Mouse (Mus musculus): Measurements from ENCODE around the gene Chrna4. TPM values are rescaled to one million over a fixed set of nuclear protein-coding genes. Genes with fewer than 3 reads are reported as not detected.

Chrna4 gene
- polyA plus RNA-seq, 1 experiment from 2014 or later = 41.2 TPM

GRCm38 (mm10) chr2:181071706-181072402 lies 28.5 kb upstream of the Chrna4 start:
- H3K9ac ChIP-seq (ENCODE audit: low read length) = no peak overlapping the region
- no peaks in the 10 kb centered on the region for H3K4me1 ChIP-seq (ENCODE audit: control insufficient read depth, insufficient read depth, low read length)
- 61% methylated on average over 7 of the region's 7 CpGs for WGBS
- no peak overlapping the region for H3K27ac ChIP-seq (ENCODE audit: low read depth, low read length)
- no peaks in the 10 kb centered on the region for H3K9me3 ChIP-seq (ENCODE audit: control insufficient read depth, low read length)
- no peaks in the 10 kb centered on the region for H3K27me3 ChIP-seq (ENCODE audit: control insufficient read depth, insufficient read depth, low read length)
- no peak overlapping the region for H3K4me2 ChIP-seq
- no peaks in the 10 kb centered on the region for H3K36me3 ChIP-seq (ENCODE audit: control insufficient read depth, insufficient read depth, low read length)
- ATAC-seq (ENCODE audit: low FRiP score) (peak; percentile 64), DNase-seq (ENCODE audit: low spot score, missing footprints) (peak; percentile 99)
- no peak overlapping the region for H3K4me3 ChIP-seq (ENCODE audit: low read depth, low read length)

DNA sequence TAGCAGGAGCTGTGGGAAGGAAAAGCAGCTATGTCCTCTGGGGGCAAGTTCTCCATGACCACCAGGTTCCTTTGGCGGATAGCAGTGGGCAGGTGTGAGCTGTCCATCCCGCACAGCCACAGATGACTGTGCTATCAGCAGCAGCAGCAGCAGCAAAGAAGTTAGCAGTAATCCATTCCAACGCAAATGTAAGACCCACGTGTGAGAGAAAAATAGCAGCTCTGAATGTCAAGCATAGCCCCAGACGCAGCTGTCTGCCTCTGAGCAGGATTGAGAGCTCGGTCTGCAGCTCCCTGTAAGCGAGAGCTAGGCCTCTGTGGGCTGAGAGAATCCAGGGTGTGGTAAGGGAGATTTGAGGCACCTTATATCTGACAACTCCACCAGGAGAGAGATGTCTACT lies 26.8 kb upstream of the Chrna4 start:
- ATAC-seq (ENCODE audit: low FRiP score) = no peak
- no peak overlapping the region for H3K27ac ChIP-seq (ENCODE audit: low read depth, low read length)
- H3K9me3 ChIP-seq (ENCODE audit: control insufficient read depth, low read length) = no peaks in the 10 kb centered on the region
- H3K36me3 ChIP-seq (ENCODE audit: control insufficient read depth, insufficient read depth, low read length) = no peaks in the 10 kb centered on the region
- WGBS = 69% methylated on average over 7 of the region's 7 CpGs
- no peaks in the 10 kb centered on the region for H3K4me1 ChIP-seq (ENCODE audit: control insufficient read depth, insufficient read depth, low read length)
- H3K9ac ChIP-seq (ENCODE audit: low read length) = no peak overlapping the region
- H3K4me3 ChIP-seq (ENCODE audit: low read depth, low read length) = no peak overlapping the region
- H3K27me3 ChIP-seq (ENCODE audit: control insufficient read depth, insufficient read depth, low read length) = no peaks in the 10 kb centered on the region
- no peak overlapping the region for H3K4me2 ChIP-seq
- DNase-seq (ENCODE audit: low spot score, missing footprints) = no peak

- Histone ChIP-seq H3K27ac (ENCODE audit: low read depth, low read length) (no peak overlapping the region), H3K9me3 (ENCODE audit: control insufficient read depth, low read length) (no peaks in the 10 kb centered on the region), H3K9ac (ENCODE audit: low read length) (no peak overlapping the region), H3K36me3 (ENCODE audit: control insufficient read depth, insufficient read depth, low read length) (no peaks in the 10 kb centered on the region), H3K27me3 (ENCODE audit: control insufficient read depth, insufficient read depth, low read length) (no peaks in the 10 kb centered on the region), H3K4me3 (ENCODE audit: low read depth, low read length) (no peak overlapping the region), H3K4me2 (no peak overlapping the region), H3K4me1 (ENCODE audit: control insufficient read depth, insufficient read depth, low read length) (no peaks in the 10 kb centered on the region)
- WGBS = 81% methylated on average over 5 of the region's 5 CpGs
- no peak for DNase-seq (ENCODE audit: low spot score, missing footprints)
- no peak for ATAC-seq (ENCODE audit: low FRiP score)
Observed at GRCm38 (mm10) chr2:181068499-181068898, 25.2 kb upstream of the Chrna4 start.

DNA sequence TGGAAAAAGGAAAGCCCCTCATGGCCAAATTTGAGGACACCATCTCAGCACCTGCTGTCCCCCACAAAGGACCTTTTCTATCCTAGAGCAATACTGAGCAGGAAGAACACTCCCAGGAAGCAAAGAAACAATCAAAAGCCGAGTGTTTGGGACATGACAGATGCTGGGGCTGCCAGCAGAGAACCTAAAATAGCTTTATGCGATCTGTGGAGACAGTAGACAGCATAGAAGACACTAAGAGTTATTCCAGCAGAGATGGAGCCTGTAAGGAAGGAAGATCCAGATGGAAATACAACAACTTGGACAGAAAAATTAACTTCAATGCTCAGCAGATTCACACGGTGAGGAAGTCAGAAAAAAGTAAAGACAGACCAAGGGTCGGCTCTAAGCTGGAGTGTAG lies 22.5 kb upstream of the Chrna4 start:
- Histone ChIP-seq H3K27ac (ENCODE audit: low read depth, low read length) (no peak overlapping the region), H3K9me3 (ENCODE audit: control insufficient read depth, low read length) (no peaks in the 10 kb centered on the region), H3K36me3 (ENCODE audit: control insufficient read depth, insufficient read depth, low read length) (no peaks in the 10 kb centered on the region), H3K4me3 (ENCODE audit: low read depth, low read length) (no peak overlapping the region), H3K4me2 (no peak overlapping the region), H3K27me3 (ENCODE audit: control insufficient read depth, insufficient read depth, low read length) (no peaks in the 10 kb centered on the region), H3K9ac (ENCODE audit: low read length) (no peak overlapping the region), H3K4me1 (ENCODE audit: control insufficient read depth, insufficient read depth, low read length) (no peaks in the 10 kb centered on the region)
- 65% methylated on average over 4 of the region's 4 CpGs for WGBS
- ATAC-seq (ENCODE audit: low FRiP score) (no peak), DNase-seq (ENCODE audit: low spot score, missing footprints) (no peak)

DNA sequence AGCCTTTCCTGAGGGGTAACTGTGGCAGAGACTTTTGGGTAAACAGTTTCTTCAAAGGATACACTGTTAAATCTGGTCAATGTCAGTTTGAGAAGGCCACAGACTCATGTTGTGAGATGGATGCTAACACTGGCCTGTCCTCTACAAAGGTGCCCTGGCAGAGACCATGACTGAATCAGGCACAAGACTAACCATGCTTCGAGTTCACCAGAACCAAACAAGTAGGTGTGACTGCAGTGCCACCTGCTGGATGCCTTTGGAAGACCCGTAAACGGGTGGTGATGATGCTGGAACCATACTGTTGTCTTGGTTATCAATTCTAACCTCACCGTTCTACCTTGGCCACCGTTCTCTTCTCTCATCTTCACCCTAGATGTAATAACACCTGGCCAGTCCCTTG lies 16.8 kb upstream of the Chrna4 start:
- no peaks in the 10 kb centered on the region for H3K9me3 ChIP-seq (ENCODE audit: control insufficient read depth, low read length)
- DNase-seq (ENCODE audit: low spot score, missing footprints) (peak; percentile 98), ATAC-seq (ENCODE audit: low FRiP score) (peak; percentile 76; the same call in 1 of the 2 replicates)
- H3K4me1 ChIP-seq (ENCODE audit: control insufficient read depth, insufficient read depth, low read length) = peaks cover 6% of the 10 kb centered on the region
- no peak overlapping the region for H3K9ac ChIP-seq (ENCODE audit: low read length)
- no peak overlapping the region for H3K4me3 ChIP-seq (ENCODE audit: low read depth, low read length)
- no peaks in the 10 kb centered on the region for H3K27me3 ChIP-seq (ENCODE audit: control insufficient read depth, insufficient read depth, low read length)
- H3K36me3 ChIP-seq (ENCODE audit: control insufficient read depth, insufficient read depth, low read length) = no peaks in the 10 kb centered on the region
- H3K27ac ChIP-seq (ENCODE audit: low read depth, low read length) = no peak overlapping the region
- H3K4me2 ChIP-seq = no peak overlapping the region
- 23% methylated on average over 5 of the region's 5 CpGs for WGBS

GRCm38 (mm10) chr2:181058193-181058592 lies 14.8 kb upstream of the Chrna4 start:
- Histone ChIP-seq H3K4me3 (ENCODE audit: low read depth, low read length) (no peak overlapping the region), H3K27ac (ENCODE audit: low read depth, low read length) (0 out of 2 replicates have a peak overlapping the region, but pooled peaks have one; percentile 7), H3K36me3 (ENCODE audit: control insufficient read depth, insufficient read depth, low read length) (no peaks in the 10 kb centered on the region), H3K4me2 (no peak overlapping the region), H3K4me1 (ENCODE audit: control insufficient read depth, insufficient read depth, low read length) (peaks cover 6% of the 10 kb centered on the region), H3K27me3 (ENCODE audit: control insufficient read depth, insufficient read depth, low read length) (no peaks in the 10 kb centered on the region), H3K9me3 (ENCODE audit: control insufficient read depth, low read length) (no peaks in the 10 kb centered on the region), H3K9ac (ENCODE audit: low read length) (no peak overlapping the region)
- no peak for DNase-seq (ENCODE audit: low spot score, missing footprints)
- 0 out of 2 replicates have a peak, but pooled peaks have one; percentile 27 for ATAC-seq (ENCODE audit: low FRiP score)
- WGBS = 74% methylated on average over 3 of the region's 3 CpGs

GRCm38 (mm10) chr2:181057341-181057740 lies 14.0 kb upstream of the Chrna4 start:
- no peak overlapping the region for H3K27ac ChIP-seq (ENCODE audit: low read depth, low read length)
- ATAC-seq (ENCODE audit: low FRiP score) (0 out of 2 replicates have a peak, but pooled peaks have one; percentile 23), DNase-seq (ENCODE audit: low spot score, missing footprints) (no peak)

DNA sequence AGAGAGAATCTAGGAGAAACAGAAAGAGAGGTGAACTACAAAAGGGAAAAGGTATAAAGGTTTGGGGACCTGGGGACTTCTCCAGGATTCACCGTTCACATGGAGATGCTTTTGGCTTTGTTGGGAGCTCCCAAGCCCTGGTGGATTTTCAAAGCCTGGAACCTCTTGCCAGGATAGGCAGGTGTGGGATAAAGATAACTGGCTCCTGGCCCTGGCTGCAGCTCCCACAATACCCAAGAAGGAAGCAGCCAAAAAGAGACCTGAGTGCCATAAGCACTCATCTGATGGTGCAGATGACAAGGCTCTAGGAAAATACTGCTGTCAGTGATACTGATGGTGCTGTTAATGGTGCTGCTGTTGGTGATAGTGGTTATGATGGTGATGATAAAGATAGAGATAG lies 8.8 kb upstream of the Chrna4 start:
- H3K4me3 ChIP-seq (ENCODE audit: low read depth, low read length) = no peak overlapping the region
- H3K27me3 ChIP-seq (ENCODE audit: control insufficient read depth, insufficient read depth, low read length) = no peaks in the 10 kb centered on the region
- H3K9me3 ChIP-seq (ENCODE audit: control insufficient read depth, low read length) = no peaks in the 10 kb centered on the region
- no peak overlapping the region for H3K4me2 ChIP-seq
- DNase-seq (ENCODE audit: low spot score, missing footprints) (no peak), ATAC-seq (ENCODE audit: low FRiP score) (no peak)
- H3K9ac ChIP-seq (ENCODE audit: low read length) = no peak overlapping the region
- no peak overlapping the region for H3K27ac ChIP-seq (ENCODE audit: low read depth, low read length)
- no peaks in the 10 kb centered on the region; the same call in 1 of the 2 replicates for H3K4me1 ChIP-seq (ENCODE audit: control insufficient read depth, insufficient read depth, low read length)
- WGBS = 88% methylated on average over 1 of the region's 1 CpGs
- H3K36me3 ChIP-seq (ENCODE audit: control insufficient read depth, insufficient read depth, low read length) = no peaks in the 10 kb centered on the region

More at GRCm38 (mm10) chr2:181057341-181057740, 14.0 kb upstream of the Chrna4 start:
- H3K9ac ChIP-seq (ENCODE audit: low read length) = no peak overlapping the region
- no peaks in the 10 kb centered on the region for H3K27me3 ChIP-seq (ENCODE audit: control insufficient read depth, insufficient read depth, low read length)
- no peaks in the 10 kb centered on the region for H3K36me3 ChIP-seq (ENCODE audit: control insufficient read depth, insufficient read depth, low read length)
- no peak overlapping the region for H3K4me3 ChIP-seq (ENCODE audit: low read depth, low read length)
- H3K4me1 ChIP-seq (ENCODE audit: control insufficient read depth, insufficient read depth, low read length) = peaks cover 6% of the 10 kb centered on the region
- 60% methylated on average over 8 of the region's 8 CpGs for WGBS
- H3K9me3 ChIP-seq (ENCODE audit: control insufficient read depth, low read length) = no peaks in the 10 kb centered on the region
- no peak overlapping the region for H3K4me2 ChIP-seq

DNA sequence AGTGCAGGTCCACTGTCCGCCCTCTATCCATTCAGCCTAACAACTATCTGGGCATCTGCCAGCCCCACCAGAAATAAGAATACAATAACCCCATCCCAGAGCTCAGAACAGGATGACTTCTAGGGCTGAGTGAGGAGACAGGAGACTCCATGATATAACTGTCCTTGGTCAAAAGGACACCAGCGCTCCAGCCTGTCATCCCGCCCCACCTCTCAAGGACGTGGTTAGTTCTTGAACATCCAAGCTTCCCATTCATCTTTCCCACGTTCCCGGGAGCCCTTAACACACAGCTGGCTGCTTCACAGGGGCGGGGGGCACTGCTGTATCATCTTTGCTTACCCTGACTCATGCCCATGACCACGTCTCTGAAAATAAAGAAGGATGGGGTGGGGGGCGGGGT lies 5.6 kb upstream of the Chrna4 start:
- H3K36me3 ChIP-seq (ENCODE audit: control insufficient read depth, insufficient read depth, low read length) = no peaks in the 10 kb centered on the region
- peaks cover 4% of the 10 kb centered on the region for H3K4me1 ChIP-seq (ENCODE audit: control insufficient read depth, insufficient read depth, low read length)
- H3K4me3 ChIP-seq (ENCODE audit: low read depth, low read length) = no peak overlapping the region
- H3K27ac ChIP-seq (ENCODE audit: low read depth, low read length) = no peak overlapping the region
- DNase-seq (ENCODE audit: low spot score, missing footprints) (no peak), ATAC-seq (ENCODE audit: low FRiP score) (no peak)
- WGBS = 89% methylated on average over 9 of the region's 9 CpGs
- no peak overlapping the region for H3K4me2 ChIP-seq
- no peaks in the 10 kb centered on the region for H3K9me3 ChIP-seq (ENCODE audit: control insufficient read depth, low read length)
- no peaks in the 10 kb centered on the region for H3K27me3 ChIP-seq (ENCODE audit: control insufficient read depth, insufficient read depth, low read length)
- H3K9ac ChIP-seq (ENCODE audit: low read length) = no peak overlapping the region
